Mouse (Mus musculus): ENCODE data around the gene Cdan1. TPM values are rescaled to one million over a fixed set of nuclear protein-coding genes. Genes with fewer than 3 reads are reported as not detected.

Gene Cdan1
- 6.8 and 9.9 TPM in 2 replicates for polyA plus RNA-seq (2015; fragmentation: Nextera tagmentation; extraction: Ambion mirVana)

- H3K9ac ChIP-seq = peak within 1 kb of the TSS; percentile 88
- WGBS = under 1% methylated on average over 60 of the region's 71 CpGs
- H3K36me3 ChIP-seq = no peaks in the 10 kb centered on the region
- H3K27ac ChIP-seq = peak within 1 kb of the TSS; percentile 76
- no peaks in the 10 kb centered on the region for H3K27me3 ChIP-seq
- peak within 1 kb of the TSS; percentile 87 for H3K4me3 ChIP-seq
- H3K4me1 ChIP-seq = 0 out of 2 replicates have a peak, but pooled peaks cover 6% of the 10 kb centered on the region
- H3K9me3 ChIP-seq = no peaks in the 10 kb centered on the region
- H3K4me2 ChIP-seq = peak within 1 kb of the TSS; percentile 85
- ATAC-seq (ENCODE audit: insufficient number of reproducible peaks, insufficient read depth, low FRiP score, low TSS enrichment, low read depth) = peak; percentile 61; the same call in 1 of the 2 replicates
These were observed at the start of gene Cdan1 for GRCm38 (mm10) chr2:120849449-120850423. Gene Cdan1 (minus strand): TSS chr2:120850128.

- Histone ChIP-seq H3K4me1 (no peaks in the 10 kb centered on the region), H3K4me2 (no peak overlapping the region), H3K9ac (no peak overlapping the region), H3K4me3 (no peak overlapping the region), H3K27ac (no peak overlapping the region), H3K9me3 (no peaks in the 10 kb centered on the region), H3K27me3 (no peaks in the 10 kb centered on the region), H3K36me3 (peaks cover 89% of the 10 kb centered on the region)
- ATAC-seq (ENCODE audit: insufficient number of reproducible peaks, insufficient read depth, low FRiP score, low TSS enrichment, low read depth) = no peak
- WGBS = 96% methylated on average over 3 of the region's 3 CpGs
These were observed 46.4 kb upstream of the Cdan1 start for GRCm38 (mm10) chr2:120896361-120896760.

- 91% methylated on average over 5 of the region's 5 CpGs for WGBS
- no peak overlapping the region for H3K4me3 ChIP-seq
These were observed 37.7 kb upstream of the Cdan1 start for GRCm38 (mm10) chr2:120887601-120888000.

GRCm38 (mm10) chr2:120873192-120873591 lies 23.3 kb upstream of the Cdan1 start:
- H3K4me3 ChIP-seq = no peak overlapping the region
- peaks cover 72% of the 10 kb centered on the region for H3K36me3 ChIP-seq
- no peak overlapping the region for H3K4me2 ChIP-seq
- H3K27me3 ChIP-seq = no peaks in the 10 kb centered on the region
- WGBS = 87% methylated on average over 2 of the region's 2 CpGs
- H3K27ac ChIP-seq = no peak overlapping the region
- no peaks in the 10 kb centered on the region for H3K9me3 ChIP-seq
- H3K4me1 ChIP-seq = no peaks in the 10 kb centered on the region
- ATAC-seq (ENCODE audit: insufficient number of reproducible peaks, insufficient read depth, low FRiP score, low TSS enrichment, low read depth) = no peak
- H3K9ac ChIP-seq = no peak overlapping the region

More at GRCm38 (mm10) chr2:120887601-120888000, 37.7 kb upstream of the Cdan1 start:
- H3K4me2 ChIP-seq = no peak overlapping the region
- H3K9me3 ChIP-seq = no peaks in the 10 kb centered on the region
- H3K27me3 ChIP-seq = no peaks in the 10 kb centered on the region
- no peak overlapping the region for H3K9ac ChIP-seq
- peaks cover 72% of the 10 kb centered on the region for H3K36me3 ChIP-seq
- no peaks in the 10 kb centered on the region for H3K4me1 ChIP-seq
- no peak overlapping the region for H3K27ac ChIP-seq
- ATAC-seq (ENCODE audit: insufficient number of reproducible peaks, insufficient read depth, low FRiP score, low TSS enrichment, low read depth) = no peak

GRCm38 (mm10) chr2:120871447-120872336 lies 21.8 kb upstream of the Cdan1 start:
- peaks cover 72% of the 10 kb centered on the region for H3K36me3 ChIP-seq
- H3K4me1 ChIP-seq = no peaks in the 10 kb centered on the region
- 86% methylated on average over 9 of the region's 9 CpGs for WGBS

GRCm38 (mm10) chr2:120867336-120867735 lies 17.4 kb upstream of the Cdan1 start:
- Histone ChIP-seq H3K27me3 (no peaks in the 10 kb centered on the region), H3K36me3 (peaks cover 78% of the 10 kb centered on the region), H3K9me3 (no peaks in the 10 kb centered on the region), H3K4me2 (no peak overlapping the region), H3K27ac (no peak overlapping the region), H3K9ac (no peak overlapping the region), H3K4me1 (no peaks in the 10 kb centered on the region), H3K4me3 (no peak overlapping the region)
- whole genome bisulfite sequencing = 91% methylated on average over 5 of the region's 5 CpGs
- no peak for ATAC-seq (ENCODE audit: insufficient number of reproducible peaks, insufficient read depth, low FRiP score, low TSS enrichment, low read depth)

More at GRCm38 (mm10) chr2:120871447-120872336, 21.8 kb upstream of the Cdan1 start:
- Histone ChIP-seq H3K9ac (no peak overlapping the region), H3K9me3 (no peaks in the 10 kb centered on the region), H3K4me3 (no peak overlapping the region), H3K27me3 (no peaks in the 10 kb centered on the region), H3K27ac (no peak overlapping the region), H3K4me2 (no peak overlapping the region)
- ATAC-seq (ENCODE audit: insufficient number of reproducible peaks, insufficient read depth, low FRiP score, low TSS enrichment, low read depth) = no peak

- H3K4me1 ChIP-seq = no peaks in the 10 kb centered on the region
- peaks cover 76% of the 10 kb centered on the region for H3K36me3 ChIP-seq
- 22% methylated on average over 1 of the region's 1 CpGs for WGBS
- no peaks in the 10 kb centered on the region for H3K27me3 ChIP-seq
- ATAC-seq (ENCODE audit: insufficient number of reproducible peaks, insufficient read depth, low FRiP score, low TSS enrichment, low read depth) = no peak
- H3K4me2 ChIP-seq = no peak overlapping the region
- H3K9ac ChIP-seq = no peak overlapping the region
- H3K4me3 ChIP-seq = no peak overlapping the region
- no peak overlapping the region for H3K27ac ChIP-seq
- H3K9me3 ChIP-seq = no peaks in the 10 kb centered on the region
These were observed 16.6 kb upstream of the Cdan1 start for GRCm38 (mm10) chr2:120866561-120866960.

- Histone ChIP-seq H3K4me1 (no peaks in the 10 kb centered on the region), H3K36me3 (peaks cover 65% of the 10 kb centered on the region), H3K9ac (no peak overlapping the region), H3K9me3 (no peaks in the 10 kb centered on the region), H3K4me3 (no peak overlapping the region), H3K27ac (no peak overlapping the region), H3K27me3 (no peaks in the 10 kb centered on the region), H3K4me2 (no peak overlapping the region)
- no peak for ATAC-seq (ENCODE audit: insufficient number of reproducible peaks, insufficient read depth, low FRiP score, low TSS enrichment, low read depth)
- WGBS = 98% methylated on average over 1 of the region's 1 CpGs
These were observed 13.5 kb upstream of the Cdan1 start for GRCm38 (mm10) chr2:120863389-120863788.

- no peak overlapping the region for H3K4me2 ChIP-seq
- 91% methylated on average over 1 of the region's 1 CpGs for WGBS
- H3K4me3 ChIP-seq = no peak overlapping the region
- H3K4me1 ChIP-seq = no peaks in the 10 kb centered on the region
- ATAC-seq (ENCODE audit: insufficient number of reproducible peaks, insufficient read depth, low FRiP score, low TSS enrichment, low read depth) = no peak
- H3K9ac ChIP-seq = no peak overlapping the region
- no peak overlapping the region for H3K27ac ChIP-seq
- peaks cover 46% of the 10 kb centered on the region for H3K36me3 ChIP-seq
- H3K9me3 ChIP-seq = no peaks in the 10 kb centered on the region
- no peaks in the 10 kb centered on the region for H3K27me3 ChIP-seq
These were observed 10.8 kb upstream of the Cdan1 start for GRCm38 (mm10) chr2:120860699-120861098.

GRCm38 (mm10) chr2:120858131-120858530 lies 8.2 kb upstream of the Cdan1 start:
- Histone ChIP-seq H3K36me3 (peaks cover 27% of the 10 kb centered on the region), H3K27ac (no peak overlapping the region), H3K9ac (no peak overlapping the region), H3K4me1 (no peaks in the 10 kb centered on the region), H3K4me2 (no peak overlapping the region), H3K27me3 (no peaks in the 10 kb centered on the region), H3K4me3 (no peak overlapping the region), H3K9me3 (no peaks in the 10 kb centered on the region)
- no peak for ATAC-seq (ENCODE audit: insufficient number of reproducible peaks, insufficient read depth, low FRiP score, low TSS enrichment, low read depth)
- WGBS = 86% methylated on average over 3 of the region's 3 CpGs

GRCm38 (mm10) chr2:120853151-120853550 lies 3.2 kb upstream of the Cdan1 start:
- Histone ChIP-seq H3K36me3 (no peaks in the 10 kb centered on the region), H3K4me1 (0 out of 2 replicates have a peak, but pooled peaks cover 6% of the 10 kb centered on the region), H3K9ac (no peak overlapping the region; the same call in 1 of the 2 replicates), H3K9me3 (no peaks in the 10 kb centered on the region), H3K4me2 (no peak overlapping the region), H3K27ac (no peak overlapping the region), H3K27me3 (no peaks in the 10 kb centered on the region), H3K4me3 (no peak overlapping the region)
- no peak for ATAC-seq (ENCODE audit: insufficient number of reproducible peaks, insufficient read depth, low FRiP score, low TSS enrichment, low read depth)
- 79% methylated on average over 3 of the region's 3 CpGs for WGBS
